Mouse (Mus musculus) hindbrain, embryonic 13.5 days (tissue): ENCODE data around the gene Grhl1. TPM values are rescaled to one million over a fixed set of nuclear protein-coding genes. Genes with fewer than 3 reads are reported as not detected.

Experiments
- ATAC-seq: fragments of 200-750 bp; cut with Nextera tagmentation; 2 replicates; pipeline ENCODE4 v1.8.0; 2017; ENCODE audit warnings: moderate TSS enrichment; ENCODE audit not compliant: low FRiP score
- H3K27ac ChIP-seq: fragments of 300-500 bp; sonication (generic); 2 replicates; pipeline ENCODE4 v1.5.1; 2015; ENCODE audit warnings: inconsistent platforms, mild to moderate bottlenecking, moderate library complexity
- H3K27me3 ChIP-seq: fragments of 300-500 bp; sonication (generic); 2 replicates; pipeline ENCODE4 v1.6.1; 2015; ENCODE audit warnings: mild to moderate bottlenecking, inconsistent platforms
- H3K36me3 ChIP-seq: fragments of 300-500 bp; sonication (generic); 2 replicates; pipeline ENCODE4 v1.6.1; 2015; ENCODE audit warnings: mild to moderate bottlenecking, inconsistent platforms
- H3K4me1 ChIP-seq: fragments of 300-500 bp; sonication (generic); replicated peaks from 2 replicates; pipeline ENCODE4 v1.6.1; 2015; ENCODE audit warnings: inconsistent platforms
- H3K4me2 ChIP-seq: fragments of 300-500 bp; sonication (generic); 2 replicates; pipeline ENCODE4 v1.6.1; 2015; ENCODE audit warnings: inconsistent platforms, mild to moderate bottlenecking, moderate library complexity
- H3K4me3 ChIP-seq: fragments of 300-500 bp; sonication (generic); 2 replicates; pipeline ENCODE4 v1.5.1; 2015; ENCODE audit warnings: mild to moderate bottlenecking, inconsistent platforms
- H3K9ac ChIP-seq: fragments of 300-500 bp; sonication (generic); 2 replicates; pipeline ENCODE4 v1.6.1; 2015; ENCODE audit warnings: mild to moderate bottlenecking, inconsistent platforms
- H3K9me3 ChIP-seq: fragments of 300-500 bp; sonication (generic); 2 replicates; pipeline ENCODE4 v1.6.1; 2016; ENCODE audit warnings: inconsistent platforms
- WGBS: fragments of 180-500 bp; shearing (Covaris S2); methylation state at CpG from one replicate; pipeline ENCODE4 v1.1.7; 2015; 5-methylcytosine and 5-hydroxymethylcytosine counted together
- polyA plus RNA-seq: library from polyadenylated mRNA; unstranded; fragments of >200 nt; fragmentation: Nextera tagmentation; extraction: Ambion mirVana; gene quantifications from 2 replicates; pipeline ENCODE4 v1.2.1, GENCODE M21; 2015

Grhl1 gene
- polyA plus RNA-seq, 1 experiment from 2014 or later, result 0.78 TPM

GRCm38 (mm10) chr12:24651642-24652342 is 79.7 kb downstream of the Grhl1 start:
- Histone ChIP-seq H3K4me2 (peak overlapping the region; percentile 66), H3K27ac (peak overlapping the region; percentile 96), H3K27me3 (0 out of 2 replicates have a peak, but pooled peaks cover 6% of the 10 kb centered on the region), H3K9me3 (no peaks in the 10 kb centered on the region), H3K36me3 (peaks cover 34% of the 10 kb centered on the region), H3K9ac (peak overlapping the region; percentile 91), H3K4me1 (peaks cover 49% of the 10 kb centered on the region), H3K4me3 (peak overlapping the region; percentile 80)
- WGBS, result 2% methylated on average over 36 of the region's 36 CpGs
- peak; percentile 82 for ATAC-seq

GRCm38 (mm10) chr12:24654065-24654862 is 82.2 kb downstream of the Grhl1 start:
- peaks cover 68% of the 10 kb centered on the region for H3K4me1 ChIP-seq
- 0 out of 2 replicates have a peak, but pooled peaks cover 4% of the 10 kb centered on the region for H3K27me3 ChIP-seq
- H3K9ac ChIP-seq, result no peak overlapping the region
- no peak overlapping the region for H3K27ac ChIP-seq
- H3K4me3 ChIP-seq, result no peak overlapping the region
- H3K4me2 ChIP-seq, result no peak overlapping the region
- H3K36me3 ChIP-seq, result peaks cover 53% of the 10 kb centered on the region
- WGBS, result 76% methylated on average over 16 of the region's 16 CpGs
- no peaks in the 10 kb centered on the region for H3K9me3 ChIP-seq
- ATAC-seq, result no peak

GRCm38 (mm10) chr12:24656436-24656835 is 84.4 kb downstream of the Grhl1 start:
- Histone ChIP-seq H3K4me2 (peak overlapping the region; percentile 40), H3K9ac (peak overlapping the region; percentile 55), H3K9me3 (no peaks in the 10 kb centered on the region), H3K4me3 (peak overlapping the region; percentile 12), H3K27ac (peak overlapping the region; percentile 35; the same call in 1 of the 2 replicates), H3K36me3 (peaks cover 66% of the 10 kb centered on the region), H3K4me1 (peaks cover 61% of the 10 kb centered on the region), H3K27me3 (no peaks in the 10 kb centered on the region)
- 66% methylated on average over 3 of the region's 3 CpGs for WGBS
- ATAC-seq, result no peak

GRCm38 (mm10) chr12:24658998-24659397 is 86.9 kb downstream of the Grhl1 start:
- 93% methylated on average over 4 of the region's 4 CpGs for WGBS
- peaks cover 73% of the 10 kb centered on the region for H3K36me3 ChIP-seq
- no peak overlapping the region for H3K27ac ChIP-seq
- peaks cover 42% of the 10 kb centered on the region for H3K4me1 ChIP-seq
- no peak overlapping the region for H3K4me2 ChIP-seq
- H3K4me3 ChIP-seq, result no peak overlapping the region
- no peaks in the 10 kb centered on the region for H3K9me3 ChIP-seq
- H3K9ac ChIP-seq, result no peak overlapping the region
- no peaks in the 10 kb centered on the region for H3K27me3 ChIP-seq
- no peak for ATAC-seq

- Histone ChIP-seq H3K9me3 (no peaks in the 10 kb centered on the region), H3K36me3 (peaks cover 63% of the 10 kb centered on the region), H3K27ac (no peak overlapping the region), H3K9ac (no peak overlapping the region), H3K4me1 (peaks cover 33% of the 10 kb centered on the region), H3K4me3 (no peak overlapping the region), H3K27me3 (no peaks in the 10 kb centered on the region), H3K4me2 (no peak overlapping the region)
- WGBS, result 94% methylated on average over 9 of the region's 9 CpGs
- no peak for ATAC-seq
Measured at GRCm38 (mm10) chr12:24659923-24660322, 87.8 kb downstream of the Grhl1 start.

- WGBS, result 89% methylated on average over 4 of the region's 4 CpGs
Measured at GRCm38 (mm10) chr12:24661100-24661499, 89.0 kb downstream of the Grhl1 start.

GRCm38 (mm10) chr12:24662131-24662530 is 90.0 kb downstream of the Grhl1 start:
- no peaks in the 10 kb centered on the region for H3K27me3 ChIP-seq
- H3K4me3 ChIP-seq, result no peak overlapping the region
- ATAC-seq, result no peak
- 89% methylated on average over 5 of the region's 5 CpGs for WGBS
- H3K4me1 ChIP-seq, result peaks cover 16% of the 10 kb centered on the region
- peaks cover 44% of the 10 kb centered on the region for H3K36me3 ChIP-seq
- H3K9ac ChIP-seq, result no peak overlapping the region
- H3K9me3 ChIP-seq, result no peaks in the 10 kb centered on the region
- H3K27ac ChIP-seq, result no peak overlapping the region
- H3K4me2 ChIP-seq, result no peak overlapping the region

More at GRCm38 (mm10) chr12:24661100-24661499, 89.0 kb downstream of the Grhl1 start:
- Histone ChIP-seq H3K27me3 (no peaks in the 10 kb centered on the region), H3K27ac (no peak overlapping the region), H3K36me3 (peaks cover 52% of the 10 kb centered on the region), H3K4me1 (peaks cover 26% of the 10 kb centered on the region), H3K9me3 (no peaks in the 10 kb centered on the region), H3K4me3 (no peak overlapping the region), H3K9ac (no peak overlapping the region), H3K4me2 (no peak overlapping the region)
- ATAC-seq, result no peak

Other genes starting within 250 kb of the Grhl1 start
- 33.8 and 37.9 TPM in 2 replicates for gene Taf1b, start 73.9 kb upstream of the Grhl1 start, polyA plus RNA-seq
- gene Klf11, start 79.0 kb downstream of the Grhl1 start, polyA plus RNA-seq, result 15.9 and 17.6 TPM in 2 replicates
- gene Cys1, start 109.5 kb downstream of the Grhl1 start, polyA plus RNA-seq, result 0.56 and 1.6 TPM in 2 replicates
- gene Rrm2, start 136.0 kb downstream of the Grhl1 start, polyA plus RNA-seq, result 71.9 and 90.1 TPM in 2 replicates